8 mouse cellular contexts compared by ENCODE assay signal in the genomic region with DNA sequence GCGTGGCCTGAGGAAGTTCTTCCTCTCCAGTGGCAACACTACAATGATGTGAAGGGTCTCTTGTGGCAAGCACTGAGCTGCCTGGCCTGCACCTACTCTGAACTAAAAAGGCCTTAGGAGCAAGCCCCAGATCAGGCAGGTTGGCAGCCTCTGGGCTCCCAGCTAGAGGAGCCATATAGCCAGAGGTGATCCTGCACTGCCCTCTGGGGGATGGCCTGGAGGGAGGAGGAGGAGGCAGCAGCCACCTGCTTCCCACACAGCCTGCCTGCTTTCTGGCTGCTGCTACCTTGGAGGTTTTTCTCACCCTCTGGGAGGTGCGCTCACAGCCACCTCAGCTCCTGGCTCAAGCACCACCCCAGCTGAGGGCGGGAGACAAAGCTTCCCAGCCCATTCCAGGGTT. TPM values are rescaled to one million over a fixed set of nuclear protein-coding genes. Genes with fewer than 3 reads are reported as not detected.
DNase-seq lines count a peak whose midpoint lies in the region; ATAC-seq and TF ChIP-seq lines count a peak whose summit lies in the region.
"Had no signal": no experiment of that assay in that cellular context is flagged by ENCODE, and none has a peak within 500 bp of the region (broad histone marks: within the 10 kb centered on the region; RNA-seq: fewer than 3 reads in every experiment).

No protein-coding gene starts in this region.

- H3K4me1 ChIP-seq in cortical plate, adult 2 months (ENCODE audit: control insufficient read depth, insufficient read depth, low read length) = no peaks in the 10 kb centered on the region; the same call in 1 of the 2 replicates
- peaks cover 20% of the 10 kb centered on the region for H3K4me1 ChIP-seq in hindbrain, embryonic 13.5 days (replicated peaks)
- peaks cover 29% of the 10 kb centered on the region for H3K4me1 ChIP-seq in midbrain, embryonic 12.5 days

- H3K4me3 ChIP-seq in cortical plate, adult 2 months (ENCODE audit: insufficient read depth, low read length) = no peak overlapping the region
- no peak overlapping the region for H3K4me3 ChIP-seq in hindbrain, embryonic 13.5 days
- no peak overlapping the region for H3K4me3 ChIP-seq in midbrain, embryonic 12.5 days
- H3K4me3 ChIP-seq: myocyte had no signal

- H3K9ac ChIP-seq in hindbrain, embryonic 13.5 days = peak overlapping the region; percentile 19; the same call in 1 of the 2 replicates
- no peak overlapping the region for H3K9ac ChIP-seq in midbrain, embryonic 12.5 days (replicated peaks)

- H3K4me2 ChIP-seq in hindbrain, embryonic 13.5 days = no peak overlapping the region
- H3K4me2 ChIP-seq in midbrain, embryonic 12.5 days (replicated peaks) = no peak overlapping the region

- no peaks in the 10 kb centered on the region for H3K27me3 ChIP-seq in hindbrain, embryonic 13.5 days
- peaks cover 45% of the 10 kb centered on the region for H3K27me3 ChIP-seq in midbrain, embryonic 12.5 days

- no peak for TF ChIP-seq POLR2A in cortical plate, adult 2 months (IDR thresholded peaks at IDR 0.05; ENCODE audit: extremely low read depth, insufficient read depth, low read length)

- 0 out of 2 replicates have a peak, but pooled peaks cover 3% of the 10 kb centered on the region for H3K36me3 ChIP-seq in hindbrain, embryonic 13.5 days
- no peaks in the 10 kb centered on the region for H3K36me3 ChIP-seq in midbrain, embryonic 12.5 days

- 0 out of 2 replicates have a peak, but pooled peaks have one; percentile 22 for TF ChIP-seq CTCF in cortical plate, adult 2 months (IDR thresholded peaks at IDR 0.05; ENCODE audit: extremely low read depth, insufficient read depth, low read length)

- ATAC-seq in hindbrain, embryonic 13.5 days (ENCODE audit: low FRiP score) = peak; percentile 66
- peak; percentile 41; the same call in 1 of the 2 replicates for ATAC-seq in midbrain, embryonic 12.5 days (ENCODE audit: low FRiP score, low read depth)

- 22% methylated on average over 3 of the region's 3 CpGs for WGBS in hindbrain, embryonic 13.5 days
- WGBS in midbrain, embryonic 12.5 days = 29% methylated on average over 3 of the region's 3 CpGs

- peak; percentile 32 for DNase-seq in ovary, postnatal 36 days (ENCODE audit: low spot score)
- no peak for DNase-seq in ovary, adult 18-20 months (ENCODE audit: low spot score)
- no peak for DNase-seq in spleen, postnatal 4 days (ENCODE audit: low spot score in 2 of 2)
- no peak for DNase-seq in gastrocnemius, adult 8-10 months (ENCODE audit: low spot score in 2 of 2)

- H3K9me3 ChIP-seq in hindbrain, embryonic 13.5 days = no peaks in the 10 kb centered on the region
- no peaks in the 10 kb centered on the region for H3K9me3 ChIP-seq in midbrain, embryonic 12.5 days

- no peak overlapping the region for H3K27ac ChIP-seq in cortical plate, adult 2 months (ENCODE audit: insufficient read depth, low read length)
- 0 out of 2 replicates have a peak overlapping the region, but pooled peaks have one; percentile 20 for H3K27ac ChIP-seq in hindbrain, embryonic 13.5 days
- no peak overlapping the region for H3K27ac ChIP-seq in midbrain, embryonic 12.5 days (replicated peaks)

RNA-seq across cellular contexts. Expression of gene 7530416G11Rik, which starts 22.4 kb away (rescaled TPM):
- polyA plus RNA-seq in cortical plate, adult 2 months (2012; rRNA removed) = not detected in 2 replicates
- not detected in 2 replicates for polyA plus RNA-seq in hindbrain, embryonic 13.5 days (2015; fragmentation: Nextera tagmentation; extraction: Ambion mirVana)
- polyA plus RNA-seq in midbrain, embryonic 12.5 days (2016; fragmentation: Nextera tagmentation; extraction: Ambion mirVana) = not detected in 2 replicates
- total RNA-seq in gastrocnemius, adult 8-10 months (2022) = not detected
- polyA plus RNA-seq: myocyte had no signal
